Mouse (Mus musculus): ENCODE measurements at regions not wholly inside any gene's neighbourhood (a gene's known extent, or its start where the extent isn't known, plus 50 kb on each side); places are given as distances from the start of the nearest gene placed in this dataset.

- TF ChIP-seq CTCF (IDR thresholded peaks at IDR 0.05; ENCODE audit: low read depth, low read length) (no peak), POLR2A (IDR thresholded peaks at IDR 0.05; ENCODE audit: extremely low read depth, insufficient read depth, low read length) (no peak)
Measured at GRCm38 (mm10) chr2:170253681-170254440, 106.0 kb upstream of the Zfp217 start.

Data from liver, adult 2 months (tissue).